Mouse (Mus musculus) G1E (cell line): Measurements from ENCODE around the gene Edil3. TPM values are rescaled to one million over a fixed set of nuclear protein-coding genes. Genes with fewer than 3 reads are reported as not detected.

Experiments used
- ATAC-seq: 2 replicates; pipeline ENCODE4 v1.8.0; 2016; ENCODE audit warnings: mild to moderate bottlenecking; ENCODE audit not compliant: insufficient number of reproducible peaks, poor library complexity, low FRiP score, severe bottlenecking; ENCODE audit errors: extremely low read depth
- DNase-seq: peaks from one replicate; pipeline ENCODE4 v3.0.0; 2012; ENCODE audit warnings: low spot score
- H3K27me3 ChIP-seq: 2 replicates; pipeline ENCODE4 v1.6.1; 2012; ENCODE audit warnings: mild to moderate bottlenecking, low read length, inconsistent platforms; ENCODE audit not compliant: insufficient read depth
- H3K36me3 ChIP-seq: replicated peaks from 2 replicates; pipeline ENCODE3; 2012; ENCODE audit warnings: mild to moderate bottlenecking, inconsistent platforms
- H3K4me1 ChIP-seq: 2 replicates; pipeline ENCODE4 v1.6.1; 2012; ENCODE audit warnings: low read depth, low read length, inconsistent platforms, mixed read lengths; ENCODE audit not compliant: insufficient read depth
- H3K4me3 ChIP-seq: 2 replicates; pipeline ENCODE4 v1.5.1; 2012; ENCODE audit warnings: low read depth, mild to moderate bottlenecking, inconsistent platforms, low read length, moderate library complexity, mixed read lengths
- H3K9me3 ChIP-seq: replicated peaks from 2 replicates; pipeline ENCODE4 v1.6.1; 2012; ENCODE audit warnings: inconsistent platforms
- CTCF ChIP-seq: IDR thresholded peaks from 2 replicates; pipeline ENCODE4 v1.5.1; 2012; ENCODE audit warnings: low read depth, low read length, inconsistent platforms, mixed read lengths
- GATA1 ChIP-seq: IDR thresholded peaks from 2 replicates; pipeline ENCODE4 v1.6.1; 2012; ENCODE audit warnings: borderline replicate concordance, low read length, inconsistent platforms, mixed read lengths
- GATA2 ChIP-seq: IDR thresholded peaks from 2 replicates; pipeline ENCODE4 v1.6.1; 2012; ENCODE audit warnings: low read depth, low read length, inconsistent platforms, borderline replicate concordance
- POLR2AphosphoS5 ChIP-seq: IDR thresholded peaks from 2 replicates; pipeline ENCODE4 v1.6.1; 2012; ENCODE audit warnings: low read depth, low read length, inconsistent platforms; ENCODE audit not compliant: insufficient replicate concordance
- TAL1 ChIP-seq: conservative IDR thresholded peaks from 2 replicates; pipeline ENCODE4 v1.6.1; 2012; ENCODE audit warnings: low read depth, low read length, inconsistent platforms, mixed read lengths
- polyA plus RNA-seq: library from polyadenylated mRNA; stranded (reverse); fragments of >175 nt; gene quantifications from 2 replicates; pipeline ENCODE4 v1.2.3, GENCODE M21; 2012
- total RNA-seq, 2 experiments: library from RNA; stranded (forward) in 1 of 2; stranded (reverse) in 1 of 2; fragments of 200-1000 nt in 1 of 2; fragments of >200 nt in 1 of 2; fragmentation: Nextera tagmentation in 1 of 2; gene quantifications; 2 replicates each; pipeline ENCODE4 v1.2.3; 2014 to 2017

Edil3 gene
- total and polyA plus RNA-seq, 3 experiments = 0.16 TPM; not detected in 2

DNA sequence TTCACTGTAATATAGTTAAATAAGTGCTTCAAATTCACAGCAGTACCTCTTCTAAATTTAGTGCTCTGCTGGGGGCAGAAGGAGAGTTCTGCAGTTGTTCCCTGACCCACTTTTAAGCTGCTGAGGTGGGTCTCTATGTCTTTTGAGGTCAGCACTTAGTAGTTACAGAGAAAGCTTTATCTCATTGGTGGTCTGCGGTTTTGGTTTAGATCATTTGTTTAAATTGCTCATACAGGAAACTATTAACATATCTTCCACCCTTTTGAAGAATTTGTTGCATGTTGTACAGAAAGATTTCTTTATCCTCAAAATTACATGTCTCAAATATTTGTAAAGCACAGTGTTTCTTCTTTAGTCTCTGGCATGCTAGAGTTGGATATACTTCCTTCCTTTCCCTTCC, 12.5 kb downstream of the Edil3 start:
- DNase-seq = no peak
- no peak for ATAC-seq
- no peak for TF ChIP-seq TAL1
- no peak for TF ChIP-seq CTCF
- no peak for TF ChIP-seq POLR2AphosphoS5
- TF ChIP-seq GATA1 = no peak
- no peak for TF ChIP-seq GATA2

DNA sequence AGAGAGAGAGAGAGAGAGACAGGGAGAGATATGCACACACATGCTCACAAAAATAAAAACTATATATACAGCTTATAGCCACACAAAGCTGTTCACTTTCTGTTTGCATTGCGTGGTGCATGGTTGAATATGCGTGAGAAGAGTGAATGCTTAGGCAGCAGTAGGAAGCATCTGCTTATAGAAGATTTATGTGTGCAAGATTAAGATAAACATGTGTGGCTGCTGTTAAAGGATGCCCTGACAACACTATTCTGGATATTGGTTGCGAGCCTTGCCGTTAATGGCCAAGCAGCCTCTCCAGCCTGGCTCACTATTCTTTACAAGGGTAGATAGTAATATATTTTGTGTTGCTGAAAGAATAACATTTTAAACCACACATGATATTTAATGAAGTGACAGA, 28.5 kb downstream of the Edil3 start:
- H3K27me3 ChIP-seq = no peaks in the 10 kb centered on the region
- no peaks in the 10 kb centered on the region for H3K36me3 ChIP-seq
- no peak overlapping the region for H3K4me3 ChIP-seq
- no peak for DNase-seq
- no peaks in the 10 kb centered on the region for H3K9me3 ChIP-seq
- no peak for ATAC-seq
- H3K4me1 ChIP-seq = no peaks in the 10 kb centered on the region
- TF ChIP-seq POLR2AphosphoS5 (no peak), CTCF (no peak), TAL1 (no peak)

More for the DNA sequence above, 12.5 kb downstream of the Edil3 start:
- Histone ChIP-seq H3K36me3 (no peaks in the 10 kb centered on the region), H3K4me1 (no peaks in the 10 kb centered on the region), H3K9me3 (peaks cover 4% of the 10 kb centered on the region; the same call in 1 of the 2 replicates), H3K27me3 (no peaks in the 10 kb centered on the region), H3K4me3 (no peak overlapping the region)

DNA sequence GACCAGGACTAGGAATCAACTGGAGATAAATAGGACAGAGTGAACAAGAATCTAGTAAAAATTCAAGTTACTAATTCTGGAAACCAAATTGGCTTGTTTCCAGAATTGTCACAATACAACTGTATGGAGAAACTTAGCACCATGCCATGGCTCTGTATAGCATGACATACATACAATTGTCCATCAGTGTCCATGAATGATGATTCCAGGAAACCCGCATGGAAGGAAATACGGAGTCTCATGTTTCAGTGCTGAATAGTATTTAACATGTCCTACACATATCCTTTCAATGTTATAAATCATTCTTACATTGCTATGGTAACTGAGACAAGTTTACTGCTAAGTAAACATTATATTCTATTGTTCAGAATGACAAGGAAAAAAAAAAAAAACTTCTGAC, 58.7 kb downstream of the Edil3 start:
- no peaks in the 10 kb centered on the region for H3K4me1 ChIP-seq

DNA sequence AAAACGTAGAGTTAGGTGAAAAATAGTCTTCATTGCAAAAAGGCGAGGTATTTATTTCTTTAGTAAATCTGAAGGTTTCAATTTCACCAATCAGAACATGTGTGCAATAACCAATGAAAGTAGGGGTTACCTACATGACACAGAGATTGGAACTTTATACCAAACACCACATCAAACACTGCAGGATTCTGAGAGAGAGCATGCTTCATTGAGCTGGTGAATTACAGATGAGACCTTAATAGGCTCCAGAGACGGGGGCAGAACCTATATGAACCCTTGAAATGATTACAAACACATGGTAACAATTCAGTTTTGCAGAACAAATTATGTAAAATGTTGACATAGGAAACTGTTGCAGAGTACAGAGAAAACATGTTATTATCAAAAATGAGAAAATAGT, 69.5 kb downstream of the Edil3 start:
- H3K36me3 ChIP-seq = no peaks in the 10 kb centered on the region
- DNase-seq (no peak), ATAC-seq (no peak)
- no peak for TF ChIP-seq CTCF
- TF ChIP-seq GATA1 = no peak
- no peak for TF ChIP-seq GATA2
- TF ChIP-seq POLR2AphosphoS5 = no peak
- no peak for TF ChIP-seq TAL1
- no peaks in the 10 kb centered on the region for H3K9me3 ChIP-seq
- no peak overlapping the region for H3K4me3 ChIP-seq
- H3K27me3 ChIP-seq = no peaks in the 10 kb centered on the region
- H3K4me1 ChIP-seq = no peaks in the 10 kb centered on the region

More for the DNA sequence above, 58.7 kb downstream of the Edil3 start:
- Histone ChIP-seq H3K4me3 (no peak overlapping the region), H3K27me3 (no peaks in the 10 kb centered on the region), H3K9me3 (no peaks in the 10 kb centered on the region; the same call in 1 of the 2 replicates), H3K36me3 (no peaks in the 10 kb centered on the region)
- TF ChIP-seq GATA2 = no peak
- no peak for ATAC-seq
- no peak for DNase-seq

DNA sequence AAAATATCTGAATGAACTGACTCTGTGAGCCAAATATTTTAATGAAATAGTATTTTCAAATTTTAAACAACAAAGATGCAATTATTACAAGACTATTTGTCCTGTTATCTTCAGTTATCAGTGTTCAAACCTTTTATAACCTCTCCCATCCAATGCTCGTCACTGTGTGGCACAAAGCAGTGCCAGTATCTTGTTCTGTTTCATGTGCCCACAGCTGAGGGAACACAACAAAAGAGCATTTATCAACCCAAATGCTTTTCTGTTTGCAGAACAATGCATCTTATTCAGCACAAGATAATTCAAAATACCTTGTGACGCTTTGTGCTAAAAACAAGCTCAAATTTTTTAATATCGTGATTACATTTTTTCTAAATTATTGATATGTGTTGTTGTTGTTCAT, 78.8 kb downstream of the Edil3 start:
- Histone ChIP-seq H3K36me3 (no peaks in the 10 kb centered on the region), H3K9me3 (no peaks in the 10 kb centered on the region), H3K4me3 (no peak overlapping the region), H3K4me1 (no peaks in the 10 kb centered on the region), H3K27me3 (no peaks in the 10 kb centered on the region)
- ATAC-seq = no peak
- TF ChIP-seq POLR2AphosphoS5 (no peak), TAL1 (no peak), GATA1 (no peak), CTCF (no peak), GATA2 (no peak)
- DNase-seq = no peak

GRCm38 (mm10) chr13:88907405-88907804, 86.1 kb downstream of the Edil3 start:
- DNase-seq (no peak), ATAC-seq (no peak)
- Histone ChIP-seq H3K4me3 (no peak overlapping the region), H3K27me3 (no peaks in the 10 kb centered on the region), H3K9me3 (no peaks in the 10 kb centered on the region), H3K4me1 (no peaks in the 10 kb centered on the region), H3K36me3 (no peaks in the 10 kb centered on the region)
- no peak for TF ChIP-seq POLR2AphosphoS5
- TF ChIP-seq CTCF = no peak
- no peak for TF ChIP-seq GATA2
- TF ChIP-seq GATA1 = no peak
- TF ChIP-seq TAL1 = no peak

GRCm38 (mm10) chr13:88908187-88908586, 86.9 kb downstream of the Edil3 start:
- Histone ChIP-seq H3K4me3 (no peak overlapping the region), H3K9me3 (no peaks in the 10 kb centered on the region), H3K4me1 (no peaks in the 10 kb centered on the region), H3K27me3 (no peaks in the 10 kb centered on the region), H3K36me3 (no peaks in the 10 kb centered on the region)
- no peak for TF ChIP-seq GATA1
- no peak for DNase-seq
- no peak for ATAC-seq
